Mouse (Mus musculus) ovary, postnatal 36 days (tissue): Measurements from ENCODE around the gene Fen1.
A peak's percentile ranks its signal among the peaks of the same experiment; 100 is the strongest.

ENCODE experiments used
- DNase-seq: peaks from one replicate; pipeline ENCODE4 v3.0.0; 2022; ENCODE audit warnings: low spot score, mixed read lengths

Fen1 gene

DNA sequence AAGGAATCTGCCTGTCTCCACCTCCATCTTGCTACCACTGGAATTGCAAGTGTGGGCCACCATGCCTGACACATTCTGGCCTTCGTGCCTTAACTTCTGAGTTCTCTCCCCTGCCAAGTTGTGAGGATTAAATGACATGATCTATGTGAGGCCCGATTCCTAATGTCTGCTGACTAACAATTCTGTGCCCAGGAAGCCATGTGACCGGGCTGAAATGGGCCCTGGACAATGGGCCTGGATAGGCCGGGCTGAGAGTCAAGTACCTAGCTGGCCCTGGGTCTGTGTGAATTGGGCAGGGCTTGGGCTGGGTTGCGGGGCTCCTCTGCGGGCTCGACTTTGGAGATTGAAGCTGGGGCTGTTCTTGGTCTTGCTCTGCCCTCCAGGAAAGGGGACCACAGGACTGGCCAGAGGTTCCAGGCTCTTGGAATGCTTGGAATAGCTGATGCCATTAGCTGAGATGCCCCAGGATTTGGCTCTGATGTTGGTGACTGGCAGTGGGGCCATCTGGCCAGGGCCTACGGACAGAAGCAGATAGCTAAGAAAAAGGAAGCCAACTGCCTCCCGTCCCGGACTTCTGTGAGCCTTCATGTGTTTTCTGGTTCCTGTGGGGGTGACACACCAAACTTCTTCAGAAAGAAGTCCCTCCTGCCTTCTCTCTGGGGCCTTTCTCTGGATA is 10.0 kb upstream of the Fen1 start:
- no peak for DNase-seq

DNA sequence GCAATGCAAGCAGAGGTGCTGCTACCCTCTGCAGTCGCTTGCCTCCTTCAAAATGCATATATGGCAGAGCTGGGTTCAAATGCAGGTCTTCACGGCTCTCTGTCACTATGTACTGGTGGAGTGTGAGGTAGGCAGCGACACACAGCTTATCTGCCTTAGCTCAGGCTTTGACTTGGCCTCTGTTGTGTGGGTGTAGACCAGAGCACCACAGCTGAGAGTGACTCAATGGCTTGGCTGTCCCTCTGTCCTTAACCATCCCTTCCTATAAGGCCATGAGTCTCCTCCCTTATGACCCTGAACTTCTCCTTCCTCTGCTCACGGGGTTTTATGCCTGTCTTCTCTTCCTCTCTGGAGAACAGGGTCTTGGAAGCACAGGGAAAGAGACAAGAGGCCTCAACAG is 6.9 kb upstream of the Fen1 start:
- DNase-seq, result no peak

DNA sequence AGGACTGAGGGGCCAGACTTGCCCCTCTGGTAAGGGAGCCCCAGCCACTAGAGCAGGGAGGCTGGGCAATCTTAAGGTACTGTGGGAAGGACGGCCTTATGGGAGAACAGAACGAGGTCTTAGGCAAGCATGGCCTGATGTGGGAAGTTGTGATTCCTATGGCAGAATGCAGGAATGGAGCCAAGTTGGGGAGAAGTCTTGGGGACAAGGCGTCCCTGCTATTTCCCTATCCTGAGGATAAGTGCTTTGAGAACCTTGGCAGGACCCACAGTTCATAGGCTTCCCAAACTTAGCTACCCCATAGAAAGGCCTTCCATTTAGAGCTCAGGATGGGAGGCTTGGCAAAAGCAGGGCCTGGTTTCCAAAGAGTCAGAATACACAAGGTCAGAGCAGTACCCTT is 4.9 kb upstream of the Fen1 start:
- DNase-seq, result no peak

DNA sequence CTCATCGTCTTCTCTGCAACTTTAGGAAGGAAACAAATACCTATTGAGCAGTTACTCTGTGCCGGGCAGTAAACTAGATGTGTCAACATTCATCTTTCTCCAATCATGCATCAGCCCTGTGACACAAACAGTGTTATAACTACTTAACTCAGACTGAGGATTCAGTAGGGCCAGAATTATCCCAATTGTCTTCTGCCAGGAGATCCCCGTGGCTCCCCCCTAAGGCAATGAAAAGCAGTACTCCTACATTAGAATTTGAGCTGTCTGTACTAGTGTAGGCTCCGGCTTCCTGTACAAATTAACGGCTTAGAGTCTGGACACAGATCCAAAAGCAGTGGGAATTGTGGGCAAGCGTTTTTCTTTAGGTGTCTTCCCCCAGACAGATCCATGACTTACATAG is 1.1 kb upstream of the Fen1 start:
- DNase-seq, result no peak

DNA sequence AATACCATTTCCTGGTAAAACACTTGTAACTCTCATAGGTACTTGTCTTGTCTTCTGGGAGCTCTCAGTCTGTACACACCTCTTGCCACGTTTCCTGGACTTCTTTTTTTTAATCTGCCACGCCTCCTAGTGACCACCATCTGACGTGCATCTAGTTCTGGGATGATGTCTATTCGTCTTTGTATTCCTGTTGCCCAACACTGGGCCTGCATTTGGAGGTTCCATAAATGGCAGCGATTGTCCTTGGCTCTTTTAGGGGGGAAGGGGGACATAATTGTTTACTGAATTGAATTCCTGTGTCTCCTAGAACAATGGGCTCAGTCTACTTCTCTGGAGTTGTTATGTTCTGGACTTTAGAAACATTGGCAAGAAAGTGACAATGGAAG is 640 bp upstream of the Fen1 start:
- no peak for DNase-seq

DNA sequence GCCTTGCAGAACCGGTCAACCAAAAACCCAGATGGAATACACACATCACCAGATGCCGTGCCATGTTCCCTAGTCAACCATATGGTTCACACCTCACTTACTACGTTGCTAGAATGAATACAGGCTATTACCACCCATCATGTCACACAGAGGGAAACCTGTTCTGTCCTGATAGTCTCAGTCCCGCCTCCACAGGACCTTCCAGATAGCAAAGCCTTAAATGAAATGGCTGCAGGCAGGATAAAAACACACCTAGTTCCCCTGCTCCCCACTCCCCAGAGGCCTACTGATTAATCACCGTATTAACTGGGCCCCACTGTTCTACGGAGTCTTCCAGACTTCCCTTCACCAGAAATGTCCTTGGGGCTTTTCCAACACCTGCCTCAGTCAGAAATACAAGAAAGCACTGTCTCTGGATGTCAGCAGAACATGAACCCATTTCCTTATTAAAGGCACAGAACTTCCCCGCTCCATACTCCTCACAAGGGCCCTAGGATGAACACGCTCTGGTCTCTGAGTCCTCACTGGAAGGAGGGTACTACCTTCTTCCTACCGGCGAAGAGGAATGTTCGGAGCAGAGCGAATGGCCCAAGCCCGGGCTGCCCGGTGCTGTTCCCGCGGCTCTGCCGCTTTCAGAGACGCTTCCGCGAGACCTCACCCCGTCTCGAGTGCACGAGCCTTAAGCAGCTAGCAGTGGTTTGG is 672 bp downstream of the Fen1 start:
- no peak for DNase-seq

DNA sequence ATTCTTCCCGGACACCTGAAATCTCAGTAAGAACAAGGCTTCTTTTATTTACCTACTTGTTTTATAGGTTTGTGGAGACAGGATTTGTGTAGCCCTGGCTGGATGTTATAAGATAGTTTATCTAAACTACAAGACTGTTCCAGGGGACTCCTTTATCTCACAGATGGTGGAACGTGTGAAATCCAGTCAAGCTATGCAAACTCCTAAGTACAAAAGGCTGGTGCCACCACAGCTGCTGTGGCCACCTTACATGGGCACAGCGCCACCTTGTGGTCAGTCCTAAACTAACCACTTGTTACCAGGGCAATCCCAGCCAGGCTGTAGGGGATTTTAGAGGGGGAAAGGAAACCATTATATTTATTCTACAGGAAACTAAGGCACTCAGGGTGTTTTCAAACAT is 5.2 kb downstream of the Fen1 start:
- peak; percentile 74 for DNase-seq

DNA sequence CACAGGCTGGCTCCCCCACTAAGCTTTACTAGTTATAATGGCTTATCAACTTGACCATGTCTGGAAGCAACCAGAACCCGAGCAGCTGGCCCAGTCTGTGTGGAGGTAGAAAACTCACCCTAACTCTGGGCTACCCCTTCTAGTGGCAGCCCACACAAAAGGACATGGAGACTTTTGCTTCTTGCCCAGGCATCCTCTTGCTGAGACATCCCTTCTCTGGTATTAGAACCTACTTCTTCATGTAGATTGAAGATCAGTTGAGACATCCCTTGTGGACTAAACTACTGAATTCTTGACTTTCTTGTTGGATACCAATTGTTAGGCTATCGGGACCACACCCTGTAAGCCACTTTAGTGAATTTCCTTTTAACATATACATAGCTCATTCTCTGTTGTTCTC is 5.7 kb downstream of the Fen1 start:
- DNase-seq, result no peak

DNA sequence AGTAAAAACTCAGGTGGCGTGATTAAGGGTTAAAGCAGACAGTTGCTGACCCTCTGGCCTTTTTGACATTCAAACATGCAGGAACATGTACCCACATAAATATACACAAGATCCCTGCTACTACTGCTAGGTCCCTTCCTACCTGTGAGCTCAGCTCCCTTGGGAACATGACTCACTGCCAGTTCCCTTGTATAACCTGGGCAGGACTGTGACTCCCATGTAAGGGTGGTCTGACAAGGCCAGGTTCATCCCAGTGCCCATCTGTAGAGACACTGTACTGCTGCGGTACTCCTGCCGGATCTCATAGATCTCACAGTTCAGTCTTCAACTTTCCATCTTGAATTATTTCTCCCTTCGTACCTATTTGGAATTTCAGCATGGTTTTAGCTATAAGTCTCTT is 6.8 kb downstream of the Fen1 start:
- no peak for DNase-seq

DNA sequence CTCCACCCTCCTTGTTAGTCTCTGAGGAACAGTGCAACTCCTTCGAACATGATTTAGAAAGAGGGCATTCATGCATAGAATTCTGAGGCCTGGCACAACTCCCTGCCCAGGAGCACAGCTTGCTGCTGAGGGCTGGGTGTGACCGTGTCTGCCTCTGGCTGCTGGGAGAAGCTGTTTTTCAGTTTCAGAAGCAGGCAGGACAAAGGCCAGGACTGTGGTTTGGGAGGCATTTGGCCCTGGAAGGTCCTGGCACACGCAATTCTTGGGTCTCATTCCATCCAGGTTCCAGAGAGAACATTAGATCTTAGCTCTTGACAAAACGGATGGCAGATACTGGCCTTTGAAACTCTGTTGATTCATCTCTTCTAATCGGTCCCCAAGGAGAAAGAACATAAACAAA is 8.7 kb downstream of the Fen1 start:
- no peak for DNase-seq

DNA sequence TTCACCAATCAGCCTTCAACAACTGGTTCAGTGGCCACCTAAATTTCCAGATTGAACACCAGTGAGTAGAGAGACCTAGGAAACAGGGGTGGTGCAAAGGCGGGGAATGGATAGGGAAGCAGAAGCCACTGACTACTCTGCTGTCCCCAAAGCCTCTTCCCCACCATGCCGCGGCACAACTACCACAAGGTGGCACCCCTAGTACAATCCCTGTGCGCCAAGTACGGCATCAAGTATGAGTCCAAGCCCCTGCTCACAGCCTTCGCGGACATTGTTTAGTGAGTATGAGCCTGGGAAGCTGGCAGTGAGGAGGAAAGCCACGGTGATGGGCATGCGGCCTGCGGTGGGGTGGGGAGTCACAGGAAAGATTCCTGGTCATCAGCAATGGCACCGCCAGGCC is 9.6 kb downstream of the Fen1 start:
- DNase-seq, result no peak

DNA sequence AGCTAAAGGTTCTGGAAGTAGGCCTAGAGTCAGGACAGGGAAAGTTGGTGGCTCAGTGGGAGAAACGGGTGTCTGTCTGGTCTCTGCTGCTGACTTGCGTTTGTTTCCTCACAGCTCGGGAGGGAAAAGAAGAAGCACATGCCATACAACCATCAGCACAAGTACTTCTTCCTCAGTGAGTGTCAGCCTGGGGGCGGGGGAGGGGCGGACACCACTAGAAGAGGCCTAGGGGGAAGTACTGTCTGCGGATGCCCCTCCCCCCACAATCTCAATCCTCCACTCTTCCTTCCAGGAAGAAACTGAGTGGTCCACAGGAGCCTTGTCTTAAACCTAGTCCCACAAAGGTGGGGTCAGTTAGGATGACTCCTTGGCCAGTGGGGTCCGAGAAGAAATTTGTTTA is 12.6 kb downstream of the Fen1 start:
- no peak for DNase-seq

DNA sequence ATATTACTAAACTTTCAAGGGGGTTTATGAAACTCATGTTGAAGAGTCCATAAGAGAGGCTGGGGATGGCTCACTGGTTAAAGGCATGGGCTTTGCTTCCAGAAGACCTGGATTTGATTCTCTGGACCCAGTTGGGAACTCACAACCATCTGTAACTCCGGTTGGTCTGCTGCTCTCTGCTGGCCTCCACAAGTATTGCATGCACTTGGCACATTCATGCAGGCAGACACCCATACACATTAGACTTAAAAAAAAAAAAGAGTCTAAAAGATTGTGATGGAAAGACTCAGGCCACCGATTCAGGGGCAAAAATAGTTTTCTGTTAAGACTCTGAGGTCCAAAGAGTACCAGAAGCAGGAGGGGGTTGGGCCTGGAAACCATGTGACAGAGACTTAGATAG is 13.2 kb downstream of the Fen1 start:
- DNase-seq, result peak; percentile 61

DNA sequence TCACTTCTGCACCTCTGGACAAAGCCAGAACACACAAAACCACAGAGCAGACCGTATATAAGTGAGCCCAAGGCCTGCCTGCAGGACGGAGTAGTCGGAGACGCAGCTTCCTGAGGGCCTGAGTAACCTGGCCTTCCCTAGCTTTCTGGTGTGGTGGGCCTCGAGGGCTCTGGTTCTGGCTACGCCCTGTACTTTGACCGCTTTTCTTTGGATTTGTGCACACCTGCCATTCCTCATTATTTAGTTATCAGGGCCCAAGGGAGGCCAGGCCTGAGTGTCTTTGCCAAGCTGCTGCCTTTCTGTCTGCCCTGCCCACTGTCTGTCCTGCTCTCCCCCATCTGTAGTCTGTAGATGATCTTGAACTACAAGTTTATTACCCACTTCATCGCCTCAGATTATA is 14.0 kb downstream of the Fen1 start:
- DNase-seq, result no peak

DNA sequence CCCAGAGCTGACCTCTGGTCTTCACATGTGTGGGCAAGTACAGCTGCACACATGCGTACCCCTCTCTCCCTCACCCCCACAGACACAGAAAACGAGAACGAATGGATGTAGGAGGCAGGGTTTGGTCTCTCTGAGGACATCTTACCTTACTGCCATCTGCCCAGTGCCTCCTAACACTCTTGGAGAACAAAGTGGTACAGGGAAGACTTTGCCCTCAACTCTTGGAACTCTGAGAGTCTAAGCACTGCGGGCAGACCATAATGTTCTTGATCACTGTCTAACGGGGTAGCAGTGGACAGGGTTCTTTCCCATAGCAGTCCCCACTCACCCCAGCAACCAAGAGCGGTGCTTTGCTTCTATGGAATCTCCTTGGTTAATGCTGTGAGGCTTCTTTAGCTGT is 14.9 kb downstream of the Fen1 start:
- no peak for DNase-seq

DNA sequence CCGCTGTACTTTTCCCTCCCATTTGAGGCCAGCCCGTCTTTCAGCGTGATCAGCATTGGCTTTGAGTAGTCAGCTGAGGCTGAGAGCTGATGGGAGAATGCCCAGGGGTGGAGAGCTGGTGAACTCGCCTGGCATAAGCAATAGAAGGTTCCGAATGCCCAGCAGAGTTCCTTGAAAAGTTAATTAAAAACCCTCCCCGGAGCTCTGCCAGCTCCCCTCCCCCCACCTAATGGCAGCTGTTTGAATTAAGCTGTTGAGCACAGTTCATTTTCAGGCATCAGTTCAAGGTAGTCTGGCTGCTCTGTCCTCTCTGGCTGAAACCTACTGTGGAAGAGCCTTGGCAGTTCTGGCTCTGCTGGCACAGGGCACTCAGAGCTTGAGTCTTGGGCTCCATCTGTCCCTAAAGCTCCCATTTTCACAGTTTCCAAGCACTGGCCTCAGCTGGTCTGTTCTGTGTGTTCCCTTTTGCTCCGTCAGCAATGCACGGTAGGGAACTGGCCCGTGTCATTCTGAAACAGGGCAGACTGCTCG is 15.6 kb downstream of the Fen1 start:
- peak; percentile 33 for DNase-seq

DNA sequence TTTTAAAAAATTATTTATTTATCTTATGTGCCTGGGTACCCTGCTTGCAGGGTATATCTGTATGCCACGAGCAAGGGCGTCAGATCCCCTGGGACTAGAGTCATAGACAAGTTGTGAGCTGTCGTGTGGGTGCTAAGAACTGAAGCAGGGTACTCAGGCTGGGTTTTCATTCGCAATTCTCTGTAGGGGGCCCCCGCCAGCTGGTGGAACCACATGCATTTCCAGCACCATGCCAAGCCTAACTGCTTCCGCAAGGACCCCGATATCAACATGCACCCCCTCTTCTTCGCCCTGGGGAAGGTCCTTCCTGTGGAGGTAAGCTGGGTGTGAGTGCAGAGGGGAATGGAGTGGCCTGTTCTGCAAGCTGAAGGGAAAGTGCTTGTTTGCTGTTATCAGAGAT is 17.4 kb downstream of the Fen1 start:
- DNase-seq, result no peak

DNA sequence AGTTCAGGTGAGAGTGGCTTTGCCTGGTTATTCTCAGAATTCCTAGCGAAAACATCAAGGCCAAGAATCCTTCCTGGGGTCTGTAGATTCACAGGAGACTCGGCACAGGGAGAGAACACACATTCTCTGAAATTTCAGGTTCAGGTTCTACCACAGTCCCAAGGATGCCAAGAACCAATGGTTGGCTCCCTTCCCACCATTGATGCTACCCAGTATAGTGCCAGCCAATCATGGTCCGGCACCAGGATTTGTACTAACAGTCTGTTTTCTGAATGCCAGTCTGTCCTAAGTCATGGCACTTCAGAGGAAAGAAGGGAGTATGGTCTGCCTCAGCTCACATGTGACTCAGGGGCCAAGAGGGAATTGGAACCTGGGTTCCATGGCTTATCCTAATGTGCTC is 18.1 kb downstream of the Fen1 start:
- no peak for DNase-seq

DNA sequence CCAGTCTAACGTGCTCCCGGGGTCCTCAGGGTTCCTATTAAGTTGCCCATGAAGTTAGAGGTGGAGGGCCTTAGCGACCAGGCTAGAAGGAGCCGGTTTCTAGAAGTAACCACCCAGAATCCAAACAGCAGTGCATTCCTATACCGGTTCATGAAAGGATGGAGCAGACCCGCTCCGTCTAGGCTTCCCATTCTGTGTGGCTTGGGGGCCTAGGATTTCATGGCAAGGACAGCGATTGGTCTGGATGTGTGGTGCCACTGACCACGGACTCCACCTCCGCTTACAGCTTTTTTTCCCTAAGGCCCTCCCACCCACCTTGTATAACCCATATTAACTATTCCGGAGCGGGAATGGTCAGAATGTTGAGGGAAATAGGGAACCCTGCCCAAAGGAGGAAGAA is 19.9 kb downstream of the Fen1 start:
- no peak for DNase-seq

DNA sequence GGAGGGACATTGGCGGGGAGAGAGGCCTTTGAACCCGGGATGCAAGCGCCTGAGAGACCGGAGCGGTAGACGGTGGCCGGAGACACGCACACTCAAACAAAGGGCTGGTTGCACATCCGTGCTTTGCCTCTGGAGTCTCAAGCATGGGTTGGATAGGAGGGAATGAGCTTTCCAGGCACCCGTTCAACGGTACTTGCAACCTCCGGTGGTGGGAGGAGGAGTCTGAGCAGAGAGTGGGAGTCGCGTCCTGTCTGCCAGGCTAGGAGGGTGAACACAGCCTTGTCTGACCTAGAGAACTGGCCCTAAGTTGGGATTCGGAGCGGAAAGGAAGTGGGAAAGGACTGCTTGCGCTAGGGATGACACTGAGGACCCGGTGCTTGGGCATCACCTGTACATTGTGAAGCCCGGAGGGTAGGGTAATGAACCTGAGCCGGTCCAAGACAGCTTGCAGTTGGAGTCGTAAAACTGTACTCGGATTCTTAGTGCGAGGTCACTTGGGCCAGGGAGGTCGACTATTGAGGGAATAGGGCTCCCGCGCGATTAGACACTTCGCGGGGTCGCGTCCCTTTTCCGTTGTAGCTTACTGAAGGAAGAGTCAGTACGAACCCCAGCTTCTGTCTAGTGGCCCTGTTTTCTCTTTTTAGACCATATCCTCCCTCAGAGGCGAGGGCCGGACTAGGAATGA is 20.5 kb downstream of the Fen1 start:
- peak; percentile 66 for DNase-seq

DNA sequence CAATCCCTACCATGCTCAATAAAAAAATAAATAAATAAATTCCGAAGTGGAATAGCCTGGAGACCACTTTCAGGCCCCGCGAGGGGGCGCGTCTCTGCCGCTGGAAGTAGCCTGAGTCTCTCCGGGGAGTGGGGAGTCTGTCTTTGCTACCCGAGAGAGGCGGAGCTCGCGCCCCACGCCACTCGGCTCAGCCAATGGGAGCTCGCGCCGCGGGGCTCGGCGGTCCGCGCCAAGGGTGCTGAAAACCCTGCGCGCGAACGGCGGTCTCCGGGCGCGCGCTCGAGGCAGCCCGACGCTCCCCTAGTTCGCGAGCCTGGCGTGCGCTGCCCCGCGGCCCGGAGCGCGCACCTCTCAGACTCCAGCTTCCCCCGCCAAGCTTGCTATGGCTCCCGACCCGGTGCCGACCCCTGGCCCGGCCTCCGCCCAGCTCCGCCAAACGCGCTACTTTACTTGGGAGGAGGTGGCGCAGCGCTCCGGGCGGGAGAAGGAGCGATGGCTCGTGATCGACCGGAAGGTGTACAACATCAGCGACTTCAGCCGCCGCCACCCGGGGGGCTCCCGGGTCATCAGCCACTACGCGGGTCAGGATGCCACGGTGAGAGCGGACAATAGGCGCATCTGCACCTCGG is 21.2 kb downstream of the Fen1 start, which contains the start of gene Fads1:
Gene Fads1, plus strand, starts transcription at position 219 of the 629 bp plus-strand sequence.
- peak; percentile 94 for DNase-seq

DNA sequence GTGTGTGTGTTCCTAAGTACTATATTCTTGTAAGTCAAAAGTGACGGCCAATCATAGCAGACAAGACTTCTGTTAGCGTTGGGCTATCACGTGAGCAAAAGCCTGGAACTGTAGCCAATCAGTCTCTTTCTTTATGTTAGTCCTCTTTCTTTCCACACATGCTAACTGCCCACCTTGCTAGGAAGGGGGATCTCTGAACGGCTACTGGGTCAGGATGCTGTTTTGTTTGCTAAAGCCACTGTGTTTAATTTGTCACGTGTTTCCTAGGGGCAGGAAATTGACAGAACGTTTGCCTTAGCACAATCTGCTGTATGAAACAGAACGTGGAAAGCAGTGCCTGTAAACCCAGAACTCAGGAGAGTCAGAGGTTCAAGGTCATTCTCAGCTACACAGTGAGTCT is 21.8 kb downstream of the Fen1 start:
- no peak for DNase-seq

DNA sequence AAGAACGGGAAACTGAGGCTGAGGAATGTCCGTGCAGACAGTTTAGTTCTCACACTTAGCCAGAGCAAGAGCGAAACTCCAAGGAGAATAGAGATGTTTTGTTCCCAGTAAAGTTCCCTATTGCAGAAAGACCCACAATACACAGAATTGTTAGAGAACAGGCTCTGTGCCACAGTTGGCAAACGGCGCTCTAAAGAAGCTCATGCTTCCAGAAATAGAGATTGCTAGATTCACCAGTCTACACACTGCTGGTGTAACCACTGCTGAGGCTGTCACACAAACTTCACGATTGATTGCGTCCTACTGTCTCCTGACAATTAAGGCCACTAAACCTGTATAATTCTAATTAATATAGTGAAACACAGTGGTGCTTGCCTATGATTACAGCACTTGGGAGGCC is 22.7 kb downstream of the Fen1 start:
- DNase-seq, result no peak
